Mouse (Mus musculus): ENCODE measurements around the gene Slc3a1. TPM values are rescaled to one million over a fixed set of nuclear protein-coding genes. Genes with fewer than 3 reads are reported as not detected.

Gene Slc3a1
- polyA plus RNA-seq, 1 experiment: 0.02 TPM

DNA sequence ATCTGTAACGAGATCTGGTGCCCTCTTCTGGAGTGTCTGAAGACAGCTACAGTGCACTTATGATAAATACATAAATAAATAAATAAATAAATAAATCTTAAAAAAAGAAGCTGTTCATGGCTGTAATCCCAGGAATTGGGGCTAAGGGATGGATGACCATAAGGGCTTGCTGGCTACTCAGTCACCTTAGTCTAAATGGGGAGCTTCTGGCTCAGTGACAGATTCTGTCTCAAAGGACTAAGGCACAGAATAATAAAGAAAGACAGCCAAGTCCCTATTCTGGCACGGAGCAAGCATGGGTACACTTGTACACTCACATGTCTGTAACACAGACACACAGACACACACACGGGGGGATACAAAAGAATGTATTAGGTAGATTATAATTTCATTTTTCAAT, 51.1 kb downstream of the Slc3a1 start:
- H3ac ChIP-seq (ENCODE audit: control insufficient read depth, insufficient read length): no peak overlapping the region
- peaks cover 19% of the 10 kb centered on the region for H3K36me3 ChIP-seq (ENCODE audit: control insufficient read depth, insufficient read depth)
- TF ChIP-seq MAX (IDR thresholded peaks at IDR 0.05; ENCODE audit: low read depth) (no peak), MYOD1 (IDR thresholded peaks at IDR 0.05; ENCODE audit: control insufficient read depth in 1 of 3, insufficient read length in 2 of 3, low read depth in 2 of 3) (no peak), POLR2AphosphoS2 (IDR thresholded peaks at IDR 0.05; ENCODE audit: insufficient read length, low read depth) (no peak), CEBPB (IDR thresholded peaks at IDR 0.05; ENCODE audit: insufficient read depth, poor library complexity, severe bottlenecking) (no peak), E2F4 (IDR thresholded peaks at IDR 0.05; ENCODE audit: insufficient read depth) (no peak), POLR2A (IDR thresholded peaks at IDR 0.05; ENCODE audit: insufficient read length, low read depth) (no peak), TCF3 (IDR thresholded peaks at IDR 0.05; ENCODE audit: insufficient read length, low read depth) (no peak), REST (IDR thresholded peaks at IDR 0.05; ENCODE audit: insufficient read depth, insufficient read length) (no peak)
- H3K79me2 ChIP-seq (ENCODE audit: control insufficient read depth, insufficient read depth): no peaks in the 10 kb centered on the region
- no peak overlapping the region for H3K4me3 ChIP-seq
- no peak overlapping the region for H3K4me2 ChIP-seq (ENCODE audit: low read depth)
- no peaks in the 10 kb centered on the region for H3K27me3 ChIP-seq (ENCODE audit: control insufficient read depth, insufficient read depth, insufficient read length)

DNA sequence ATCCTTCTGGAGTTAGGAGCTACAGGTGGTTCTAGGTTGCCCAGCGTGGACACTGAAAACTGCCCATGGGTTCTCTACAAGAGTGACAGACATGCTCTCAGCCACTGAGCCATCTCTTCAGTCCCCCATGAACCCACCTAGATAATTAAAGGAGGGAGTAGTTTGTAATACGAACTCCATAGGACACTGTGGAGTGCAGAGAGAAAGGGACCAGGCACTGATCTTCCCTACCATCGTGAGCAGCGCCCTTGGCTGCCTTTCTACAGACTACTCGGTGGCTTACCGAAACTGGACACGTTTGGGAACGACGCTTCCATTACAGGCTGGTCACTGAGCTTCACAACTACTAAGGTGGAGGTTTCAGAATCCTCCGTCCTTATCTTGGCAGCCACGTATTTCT, 52.6 kb downstream of the Slc3a1 start:
- no peaks in the 10 kb centered on the region for H3K79me2 ChIP-seq (ENCODE audit: control insufficient read depth, insufficient read depth)
- no peaks in the 10 kb centered on the region for H3K27me3 ChIP-seq (ENCODE audit: control insufficient read depth, insufficient read depth, insufficient read length)
- H3K4me2 ChIP-seq (ENCODE audit: low read depth): no peak overlapping the region
- H3K36me3 ChIP-seq (ENCODE audit: control insufficient read depth, insufficient read depth): peaks cover 16% of the 10 kb centered on the region
- TF ChIP-seq POLR2A (IDR thresholded peaks at IDR 0.05; ENCODE audit: insufficient read length, low read depth): no peak
- TF ChIP-seq E2F4 (IDR thresholded peaks at IDR 0.05; ENCODE audit: insufficient read depth): no peak
- TF ChIP-seq CEBPB (IDR thresholded peaks at IDR 0.05; ENCODE audit: insufficient read depth, poor library complexity, severe bottlenecking): no peak
- TF ChIP-seq TCF12 (IDR thresholded peaks at IDR 0.05; ENCODE audit: insufficient read depth, poor library complexity, severe bottlenecking): no peak
- no peak overlapping the region for H3ac ChIP-seq (ENCODE audit: control insufficient read depth, insufficient read length)
- H3K4me3 ChIP-seq: no peak overlapping the region

DNA sequence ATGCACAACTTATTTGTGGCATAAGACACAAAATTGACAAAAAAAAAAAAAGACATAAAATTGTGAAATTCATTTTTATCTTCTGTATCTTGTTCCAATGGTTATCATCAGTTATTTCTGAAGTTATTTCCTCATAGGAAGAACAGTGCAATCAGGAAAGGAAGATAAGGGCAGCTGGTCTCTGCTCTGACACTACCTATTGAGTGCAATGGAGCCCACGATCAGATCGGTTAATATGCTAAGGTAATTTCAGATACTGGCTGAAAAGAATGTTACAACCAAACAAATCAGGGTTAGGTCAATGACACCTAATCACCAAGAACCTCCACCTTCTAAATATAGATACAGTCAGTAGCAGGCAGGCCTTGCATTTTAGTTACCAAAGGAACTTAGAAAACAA, 57.2 kb downstream of the Slc3a1 start:
- H3ac ChIP-seq (ENCODE audit: control insufficient read depth, insufficient read length): no peak overlapping the region
- no peaks in the 10 kb centered on the region for H3K36me3 ChIP-seq (ENCODE audit: control insufficient read depth, insufficient read depth)
- H3K4me2 ChIP-seq (ENCODE audit: low read depth): no peak overlapping the region
- H3K4me3 ChIP-seq: no peak overlapping the region
- no peak for TF ChIP-seq MYOG (IDR thresholded peaks at IDR 0.05; ENCODE audit: control insufficient read depth in 1 of 3, insufficient read depth in 1 of 3, insufficient read length in 2 of 3, low read depth in 2 of 3)
- no peak for TF ChIP-seq MYOD1 (IDR thresholded peaks at IDR 0.05; ENCODE audit: control insufficient read depth in 1 of 3, insufficient read length in 2 of 3, low read depth in 2 of 3)
- no peak for TF ChIP-seq CEBPB (IDR thresholded peaks at IDR 0.05; ENCODE audit: insufficient read depth, poor library complexity, severe bottlenecking)
- no peak for TF ChIP-seq MAX (IDR thresholded peaks at IDR 0.05; ENCODE audit: low read depth)
- TF ChIP-seq POLR2AphosphoS2 (IDR thresholded peaks at IDR 0.05; ENCODE audit: insufficient read length, low read depth): no peak
- TF ChIP-seq SRF (IDR thresholded peaks at IDR 0.05; ENCODE audit: control insufficient read depth, insufficient read length, low read depth): no peak
- TF ChIP-seq TCF12 (IDR thresholded peaks at IDR 0.05; ENCODE audit: insufficient read depth, poor library complexity, severe bottlenecking): no peak
- TF ChIP-seq USF1 (IDR thresholded peaks at IDR 0.05; ENCODE audit: low read depth): no peak
- no peak for TF ChIP-seq POLR2A (IDR thresholded peaks at IDR 0.05; ENCODE audit: insufficient read length, low read depth)
- TF ChIP-seq TCF3 (IDR thresholded peaks at IDR 0.05; ENCODE audit: insufficient read length, low read depth): no peak
- no peak for TF ChIP-seq REST (IDR thresholded peaks at IDR 0.05; ENCODE audit: insufficient read depth, insufficient read length)
- TF ChIP-seq E2F4 (IDR thresholded peaks at IDR 0.05; ENCODE audit: insufficient read depth): no peak
- H3K79me2 ChIP-seq (ENCODE audit: control insufficient read depth, insufficient read depth): no peaks in the 10 kb centered on the region
- no peaks in the 10 kb centered on the region for H3K27me3 ChIP-seq (ENCODE audit: control insufficient read depth, insufficient read depth, insufficient read length)

DNA sequence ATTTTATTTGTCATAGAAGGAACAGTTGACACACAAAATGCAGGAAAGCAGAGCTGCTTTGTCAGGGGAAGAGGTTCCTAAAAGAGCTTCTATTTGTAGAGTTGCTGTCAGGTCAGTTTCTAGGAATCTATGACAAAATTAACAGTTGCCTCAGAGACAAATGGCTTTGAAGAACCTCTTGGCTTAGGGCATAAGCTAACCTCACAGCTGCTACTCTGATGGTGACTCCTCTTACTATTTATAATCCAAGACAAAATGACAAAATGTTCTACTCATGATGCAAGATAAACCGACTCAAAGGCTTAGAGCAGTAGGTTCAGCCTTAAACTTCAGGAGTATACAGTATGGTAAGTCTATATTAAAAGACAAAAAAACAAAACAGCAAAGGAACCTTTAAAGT, 58.3 kb downstream of the Slc3a1 start:
- H3K36me3 ChIP-seq (ENCODE audit: control insufficient read depth, insufficient read depth): no peaks in the 10 kb centered on the region
- H3K4me3 ChIP-seq: no peak overlapping the region
- no peak overlapping the region for H3ac ChIP-seq (ENCODE audit: control insufficient read depth, insufficient read length)
- no peaks in the 10 kb centered on the region for H3K79me2 ChIP-seq (ENCODE audit: control insufficient read depth, insufficient read depth)
- TF ChIP-seq USF1 (IDR thresholded peaks at IDR 0.05; ENCODE audit: low read depth) (no peak), TCF12 (IDR thresholded peaks at IDR 0.05; ENCODE audit: insufficient read depth, poor library complexity, severe bottlenecking) (peak; percentile 67), MYOD1 (IDR thresholded peaks at IDR 0.05; ENCODE audit: control insufficient read depth in 1 of 3, insufficient read length in 2 of 3, low read depth in 2 of 3) (peak; percentile 17 to 71 (median 65)), SRF (IDR thresholded peaks at IDR 0.05; ENCODE audit: control insufficient read depth, insufficient read length, low read depth) (no peak), MYOG (IDR thresholded peaks at IDR 0.05; ENCODE audit: control insufficient read depth in 1 of 3, insufficient read depth in 1 of 3, insufficient read length in 2 of 3, low read depth in 2 of 3) (peak in 2 of 3 experiments; percentile 30 to 95), CEBPB (IDR thresholded peaks at IDR 0.05; ENCODE audit: insufficient read depth, poor library complexity, severe bottlenecking) (no peak)
- H3K4me2 ChIP-seq (ENCODE audit: low read depth): peak overlapping the region; percentile 78
- H3K27me3 ChIP-seq (ENCODE audit: control insufficient read depth, insufficient read depth, insufficient read length): no peaks in the 10 kb centered on the region

DNA sequence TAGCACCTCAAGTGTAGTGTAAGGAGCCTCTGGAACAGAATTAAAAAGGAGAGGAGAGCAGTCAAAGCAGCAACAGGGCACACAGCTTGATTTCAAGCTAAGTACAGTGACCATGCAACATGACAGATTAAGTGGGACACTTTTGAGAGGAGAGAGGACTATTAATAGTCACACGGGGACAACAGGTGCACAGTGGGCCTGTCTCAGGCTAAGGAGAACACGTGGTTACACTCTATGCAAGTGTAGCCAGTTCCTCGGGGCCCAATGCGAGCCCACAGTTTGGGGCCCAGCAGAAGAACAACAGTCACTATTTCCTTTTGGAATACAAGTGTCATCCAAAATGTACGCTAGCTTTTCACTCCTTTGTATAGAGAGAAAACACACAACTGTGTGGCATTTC, 59.4 kb downstream of the Slc3a1 start:
- Histone ChIP-seq H3K79me2 (ENCODE audit: control insufficient read depth, insufficient read depth) (no peaks in the 10 kb centered on the region), H3K27me3 (ENCODE audit: control insufficient read depth, insufficient read depth, insufficient read length) (no peaks in the 10 kb centered on the region), H3K36me3 (ENCODE audit: control insufficient read depth, insufficient read depth) (no peaks in the 10 kb centered on the region), H3K4me3 (no peak overlapping the region), H3ac (ENCODE audit: control insufficient read depth, insufficient read length) (no peak overlapping the region), H3K4me2 (ENCODE audit: low read depth) (peak overlapping the region; percentile 78)
- TF ChIP-seq REST (IDR thresholded peaks at IDR 0.05; ENCODE audit: insufficient read depth, insufficient read length) (no peak), TCF12 (IDR thresholded peaks at IDR 0.05; ENCODE audit: insufficient read depth, poor library complexity, severe bottlenecking) (peak; percentile 9), USF1 (IDR thresholded peaks at IDR 0.05; ENCODE audit: low read depth) (peak; percentile 25), MYOG (IDR thresholded peaks at IDR 0.05; ENCODE audit: control insufficient read depth in 1 of 3, insufficient read depth in 1 of 3, insufficient read length in 2 of 3, low read depth in 2 of 3) (peak; percentile 10 to 83 (median 82)), MAX (IDR thresholded peaks at IDR 0.05; ENCODE audit: low read depth) (no peak), MYOD1 (IDR thresholded peaks at IDR 0.05; ENCODE audit: control insufficient read depth in 1 of 3, insufficient read length in 2 of 3, low read depth in 2 of 3) (peak; percentile 52 to 97 (median 82))
